Mouse (Mus musculus): ENCODE data around the gene Mthfsl.
"Not testable (repeated sequence)": the region's sequence is repeated elsewhere in the genome, so short reads cannot be mapped to it uniquely, and the experiment has no call there.

The Mthfsl gene

GRCm38 (mm10) chr9:88719989-88720537, at the start of gene Mthfsl:
TSS of gene Mthfsl (minus strand) at chr9:88720296.
- peak; percentile 67 for DNase-seq

DNA sequence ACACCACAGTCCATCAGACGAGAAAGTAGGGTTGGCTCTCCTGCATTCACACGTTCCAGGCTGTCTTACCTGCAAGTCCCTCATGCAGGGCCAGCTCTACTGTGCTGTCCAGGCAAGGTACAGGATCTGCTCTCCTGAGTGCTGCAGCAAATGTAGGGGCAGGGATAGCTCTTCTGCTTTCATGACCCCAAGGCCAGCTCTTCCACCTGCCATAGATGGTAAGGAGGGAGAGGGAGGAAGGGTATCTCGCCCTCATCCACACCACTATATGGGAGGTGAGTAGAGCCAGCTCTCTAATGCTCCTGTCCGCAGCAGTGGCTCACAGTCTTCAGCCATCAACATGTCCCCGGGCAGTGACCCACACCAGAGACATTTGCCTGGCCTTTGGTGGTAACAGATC, 49.4 kb upstream of the Mthfsl start:
- not testable (repeated sequence) for DNase-seq

DNA sequence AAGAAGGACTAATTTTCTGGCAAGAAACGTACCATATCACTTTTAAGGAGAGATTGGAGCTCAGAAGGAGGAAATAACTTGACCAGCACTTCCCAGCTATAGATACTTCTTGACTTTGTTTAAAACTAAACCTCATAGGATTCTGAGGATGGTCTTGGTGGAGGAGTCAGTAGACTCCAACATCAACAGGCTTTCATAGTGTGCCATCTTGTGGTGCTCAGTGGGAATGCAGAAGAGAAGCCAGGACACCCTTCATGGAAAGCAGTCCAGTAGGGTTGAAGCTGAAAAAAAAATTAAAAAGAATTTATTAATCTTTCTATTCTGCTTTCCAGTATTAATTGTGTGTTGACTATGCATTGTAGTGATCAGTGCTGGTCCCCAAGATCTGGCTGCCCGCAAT, 26.6 kb upstream of the Mthfsl start:
- DNase-seq = peak; percentile 30

DNA sequence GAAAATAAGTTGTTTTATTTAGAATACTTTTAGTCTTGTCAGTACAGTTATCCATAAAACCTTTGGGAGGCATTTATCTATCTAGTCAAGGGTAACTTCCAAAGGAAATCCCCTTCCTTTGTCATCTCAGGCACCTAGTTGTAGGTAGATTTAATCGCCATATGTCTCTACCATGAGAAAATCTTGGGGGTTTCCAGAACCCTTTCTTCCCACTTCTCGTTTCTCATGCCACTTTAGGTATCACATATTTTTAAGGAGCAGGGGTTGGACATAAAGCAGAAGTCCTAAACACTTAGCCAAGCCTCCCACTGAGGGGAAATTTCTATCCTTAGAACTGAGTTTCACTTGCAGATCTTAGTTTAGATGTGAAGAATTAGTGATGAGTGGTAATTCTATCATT, 25.9 kb upstream of the Mthfsl start:
- not testable (repeated sequence) for DNase-seq

GRCm38 (mm10) chr9:88735289-88735688, 15.2 kb upstream of the Mthfsl start:
- DNase-seq = not testable (repeated sequence)

DNA sequence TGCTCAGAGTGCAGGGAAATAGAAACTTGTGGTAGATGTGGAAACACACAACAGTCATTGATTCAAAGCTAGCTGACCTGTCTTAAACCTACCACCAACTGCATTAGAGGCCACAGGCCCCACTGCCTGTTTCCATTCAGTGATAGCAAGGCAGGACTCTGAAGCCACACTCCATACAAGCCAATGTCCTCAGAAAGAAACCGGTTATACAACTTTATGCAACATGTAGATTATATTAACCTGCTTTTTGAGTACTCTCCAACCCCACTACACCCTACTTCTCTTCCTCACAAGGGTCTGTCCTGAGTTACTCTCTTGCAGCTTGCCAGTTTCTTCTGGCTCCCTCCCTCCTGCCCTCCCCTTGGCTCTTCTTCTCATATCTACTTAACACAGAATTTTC, 13.1 kb upstream of the Mthfsl start:
- DNase-seq = not testable (repeated sequence)

DNA sequence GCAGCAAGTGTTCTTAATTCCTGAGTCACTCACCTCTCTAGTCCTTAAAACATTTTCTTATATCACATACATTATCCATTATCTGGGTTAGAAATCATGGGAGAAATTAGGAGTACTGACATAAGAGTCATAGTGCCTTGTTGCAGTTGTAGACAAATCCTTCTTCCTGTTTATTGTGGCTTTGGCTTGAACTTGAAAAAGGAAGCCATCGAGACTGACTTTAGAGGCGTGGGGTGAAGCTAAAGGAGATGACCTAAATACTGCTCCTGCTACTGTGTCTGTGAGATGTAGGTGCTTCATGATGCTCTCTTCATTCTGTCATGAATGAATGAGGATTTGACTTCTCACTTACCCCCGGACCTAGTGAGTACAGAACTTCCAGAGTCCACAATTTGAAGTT, 12.2 kb upstream of the Mthfsl start:
- not testable (repeated sequence) for DNase-seq

DNA sequence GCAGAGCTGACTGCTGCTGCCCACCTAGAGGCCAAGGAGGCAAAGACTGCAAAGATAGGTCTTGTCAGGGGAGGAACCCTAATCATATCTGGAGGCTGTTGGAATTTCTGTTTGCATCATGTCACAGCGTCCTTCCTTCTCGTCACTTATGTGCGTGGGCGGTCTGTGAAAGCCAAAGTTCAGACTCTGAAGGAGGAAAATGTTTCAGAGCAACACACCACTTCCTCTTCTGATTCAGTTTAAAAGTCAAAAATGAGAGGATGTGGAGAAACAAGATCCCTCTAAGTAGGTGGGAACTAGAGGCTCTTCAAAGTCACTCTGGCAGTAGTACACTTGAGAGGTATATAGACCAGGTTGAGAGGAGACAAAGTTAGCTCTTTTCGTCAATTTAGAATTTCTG, 11.6 kb upstream of the Mthfsl start, which contains the start of gene Bcl2a1d:
Bcl2a1d (minus strand) TSS at position 187 of the 400 bp plus-strand sequence.
- DNase-seq = not testable (repeated sequence)

DNA sequence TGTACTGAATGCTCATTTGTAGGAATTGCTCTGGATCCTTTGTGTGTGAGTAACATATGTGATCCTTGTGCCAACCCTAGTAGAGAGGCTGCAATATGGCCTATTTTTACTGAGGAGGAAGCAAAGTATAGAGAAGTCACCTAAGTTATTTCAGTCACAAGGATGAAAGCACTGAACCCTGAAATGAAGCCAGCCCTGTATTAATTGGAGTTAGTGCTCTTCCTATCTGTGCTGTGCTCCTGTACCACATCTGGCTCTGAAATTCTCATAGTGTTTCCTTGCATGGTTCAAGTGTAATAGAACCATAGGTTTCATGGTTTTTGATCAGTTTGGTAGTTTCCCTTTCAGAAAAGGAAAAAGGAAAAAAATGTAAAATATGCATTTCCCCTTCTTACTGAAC, 8.2 kb upstream of the Mthfsl start:
- not testable (repeated sequence) for DNase-seq

DNA sequence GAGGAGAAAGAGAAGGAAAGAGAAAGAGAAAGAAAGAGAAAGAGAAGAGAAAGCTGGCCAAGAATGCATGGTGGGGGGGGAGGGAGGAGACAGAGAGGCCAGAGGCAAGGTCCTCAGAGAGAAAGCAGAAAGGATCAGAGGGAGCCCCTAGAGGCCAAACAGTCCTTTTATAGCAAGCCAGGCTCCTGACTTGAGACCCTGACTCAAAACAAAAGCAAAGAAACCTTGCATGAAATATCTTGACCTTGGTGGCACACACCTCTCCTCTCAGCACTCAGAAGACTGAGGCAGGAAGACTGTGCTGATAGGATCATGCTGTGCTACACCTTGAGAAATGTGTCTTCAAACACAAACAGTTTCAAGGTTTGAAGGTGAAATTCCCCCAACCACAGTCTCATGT, 1.5 kb upstream of the Mthfsl start:
- not testable (repeated sequence) for DNase-seq

- DNase-seq = peak; percentile 64
These were observed 799 bp downstream of the Mthfsl start for GRCm38 (mm10) chr9:88719073-88719921.

DNA sequence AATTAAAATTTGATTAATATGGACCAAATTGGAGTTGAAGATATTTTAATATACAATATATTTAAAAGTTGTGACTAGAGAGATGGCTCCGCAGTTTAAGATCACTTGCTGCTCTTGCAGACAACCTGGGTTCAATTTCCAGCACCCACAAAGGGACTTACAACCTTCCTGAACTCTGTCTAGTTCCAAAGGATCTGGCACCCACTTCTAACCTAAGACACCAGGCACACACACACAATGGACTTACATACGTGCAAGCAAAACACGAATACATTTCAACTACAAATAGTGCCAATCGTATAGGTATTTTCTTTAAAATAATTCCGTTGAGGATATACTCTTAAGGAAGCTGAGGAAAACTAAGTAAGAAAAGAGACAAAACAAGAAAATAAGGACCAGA, 1.5 kb downstream of the Mthfsl start:
- DNase-seq = peak; percentile 59

GRCm38 (mm10) chr9:88718140-88718539, 2.0 kb downstream of the Mthfsl start:
- DNase-seq = peak; percentile 79

DNA sequence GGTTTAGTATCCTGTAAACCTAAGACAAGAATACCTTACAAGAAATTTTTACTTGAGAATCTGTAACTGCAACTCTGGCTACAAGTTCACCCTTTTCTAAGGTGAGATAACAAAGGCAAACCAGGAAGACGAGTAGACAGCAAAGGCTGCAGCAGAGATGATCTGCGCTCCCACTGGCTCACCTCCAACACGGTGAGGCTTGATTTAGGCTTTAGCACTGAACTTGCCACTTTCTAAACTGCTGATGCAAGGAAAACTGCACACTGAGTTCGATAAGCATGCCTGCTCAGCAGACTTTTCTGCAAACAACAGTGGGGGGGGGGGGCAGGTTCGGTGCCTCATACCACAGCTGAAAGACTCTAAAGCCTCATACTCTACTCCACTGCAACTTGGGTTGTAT, 5.6 kb downstream of the Mthfsl start:
- DNase-seq = not testable (repeated sequence)

GRCm38 (mm10) chr9:88712164-88712749, 7.8 kb downstream of the Mthfsl start:
- DNase-seq = not testable (repeated sequence)

- DNase-seq = not testable (repeated sequence)
These were observed 9.1 kb downstream of the Mthfsl start for GRCm38 (mm10) chr9:88710910-88711438.

GRCm38 (mm10) chr9:88710439-88710838, 9.7 kb downstream of the Mthfsl start:
- not testable (repeated sequence) for DNase-seq

DNA sequence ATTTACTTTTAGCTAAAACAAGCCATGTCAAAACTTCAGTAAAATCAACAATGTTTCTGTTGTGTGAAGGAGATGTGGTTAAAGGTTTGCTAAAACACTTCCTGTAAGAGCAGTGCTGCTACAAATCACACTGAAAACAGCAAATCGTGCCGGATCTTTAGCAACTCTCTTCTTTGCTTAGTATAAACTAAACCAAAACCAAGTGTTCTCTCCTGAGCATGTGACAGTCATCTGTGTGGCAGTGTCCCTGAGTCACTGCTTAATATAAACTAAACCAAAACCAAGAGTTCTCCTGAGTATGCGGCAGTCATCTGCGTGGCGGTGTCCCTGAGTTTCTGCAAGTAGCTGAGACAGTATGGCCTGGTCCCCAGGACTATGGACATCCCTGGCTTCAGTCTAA, 10.3 kb downstream of the Mthfsl start:
- DNase-seq = not testable (repeated sequence)

GRCm38 (mm10) chr9:88709304-88709703, 10.8 kb downstream of the Mthfsl start:
- no peak for DNase-seq

DNA sequence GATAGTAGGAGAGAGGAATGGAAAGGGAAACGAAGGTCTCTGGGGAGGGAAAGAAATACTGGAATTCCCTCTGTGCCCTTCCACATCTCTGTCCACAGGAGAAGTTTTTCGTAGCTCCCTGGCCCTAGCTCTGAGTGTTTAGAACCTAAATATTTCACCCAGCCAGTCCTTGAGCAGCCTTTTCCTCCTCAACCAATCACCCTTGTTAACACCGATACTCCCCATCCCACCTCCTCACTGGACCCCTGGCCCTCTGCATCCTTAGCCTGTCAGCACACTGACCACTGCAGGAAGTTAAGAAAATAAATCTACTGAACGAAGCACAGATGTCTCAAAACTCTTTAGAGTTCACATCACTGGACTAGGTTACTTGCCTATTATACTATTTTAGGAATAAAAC, 13.4 kb downstream of the Mthfsl start:
- DNase-seq = no peak

DNA sequence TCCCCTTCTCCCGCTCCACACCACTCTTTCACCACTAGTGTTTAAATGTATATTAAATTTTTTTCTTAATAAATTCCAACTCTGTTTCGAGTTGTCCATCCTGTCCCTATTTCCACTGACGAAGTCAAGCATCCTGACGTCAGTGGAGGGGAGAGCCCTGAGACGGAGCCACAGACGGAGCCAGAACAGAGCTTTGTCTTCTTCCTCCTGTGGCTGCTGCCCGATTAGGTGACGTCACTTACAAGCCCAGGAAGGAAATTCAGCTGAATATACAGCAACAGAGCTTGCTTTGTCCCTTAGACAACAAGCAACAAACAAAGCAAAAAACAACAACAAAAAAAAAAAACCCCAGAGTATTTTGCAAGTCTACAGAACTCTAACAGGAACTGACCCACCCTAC, 14.9 kb downstream of the Mthfsl start:
- not testable (repeated sequence) for DNase-seq

GRCm38 (mm10) chr9:88698746-88699145, 21.4 kb downstream of the Mthfsl start:
- DNase-seq = not testable (repeated sequence)

DNA sequence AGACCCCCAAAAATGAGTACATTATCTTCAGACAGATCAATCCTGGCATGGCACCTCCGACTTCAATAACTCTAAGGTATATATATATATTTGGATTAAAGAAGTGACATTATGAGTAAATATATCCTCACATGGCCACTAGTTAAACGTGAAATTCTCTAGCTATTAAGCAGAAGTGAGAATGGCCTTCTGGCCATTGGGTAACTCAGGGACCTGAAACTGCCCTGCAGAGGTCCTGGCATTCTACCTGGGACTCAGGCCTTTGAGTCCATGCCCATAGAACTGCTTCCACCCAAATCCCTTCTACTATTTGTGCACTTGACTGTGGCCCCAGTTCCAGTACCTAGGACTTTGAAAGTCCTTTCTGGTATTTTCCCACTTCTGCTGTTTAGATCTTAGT, 28.8 kb downstream of the Mthfsl start:
- not testable (repeated sequence) for DNase-seq

DNA sequence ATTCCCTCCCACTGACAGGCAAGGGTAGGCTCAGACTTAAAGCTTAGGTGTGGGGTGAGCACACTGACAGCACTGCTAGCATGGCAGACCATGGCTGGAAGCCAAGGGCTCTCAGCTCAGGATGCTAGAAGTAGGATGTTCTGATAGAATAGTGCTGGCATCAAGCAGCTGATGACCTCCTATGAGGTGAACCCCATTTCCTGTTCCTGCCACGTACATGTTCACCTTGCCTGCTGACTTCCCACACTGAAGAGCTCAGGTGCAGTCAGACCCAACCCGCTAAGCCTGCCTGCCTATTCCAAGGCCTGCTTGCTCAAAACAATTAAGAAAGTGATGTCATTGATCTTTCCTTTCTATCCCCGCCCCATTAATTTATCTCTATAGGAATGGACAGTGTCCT, 30.6 kb downstream of the Mthfsl start:
- DNase-seq = not testable (repeated sequence)

Measured in cerebellum, adult 9-10 months (tissue).